Mouse (Mus musculus) ZHBTc4 (cell line): Measurements from ENCODE around the gene Gm20604.

Experiments used
- DNase-seq: peaks from one replicate; pipeline ENCODE4 v3.0.0-alpha.2; 2011; ENCODE audit warnings: low read depth, low spot score

The Gm20604 gene

DNA sequence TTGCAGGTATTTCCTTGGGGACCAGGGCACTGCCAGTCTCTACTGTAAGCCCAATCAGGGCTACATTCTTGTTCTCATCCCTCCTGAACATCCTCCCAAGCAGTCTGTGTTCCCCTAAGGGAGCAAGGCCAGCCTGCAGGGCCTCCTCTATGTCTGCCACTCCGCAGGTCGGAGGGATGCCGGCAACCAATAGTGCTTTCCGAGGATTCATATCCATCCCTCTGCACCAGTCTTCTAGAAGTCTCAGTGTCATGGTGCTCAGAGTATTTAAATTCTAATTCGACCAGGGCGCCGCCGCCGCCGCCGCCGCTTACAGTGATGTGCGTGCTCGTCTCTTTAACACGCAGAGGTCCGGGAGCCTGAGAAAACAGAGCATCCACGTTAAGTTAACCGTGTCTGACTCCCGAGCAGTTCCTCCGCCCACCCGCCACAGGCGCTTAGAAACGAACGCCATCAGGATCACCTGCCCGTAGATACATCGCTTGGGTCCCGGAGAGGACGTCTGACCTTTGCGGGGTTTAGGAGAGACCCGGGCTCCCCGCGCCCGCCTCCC, 15.4 kb downstream of the Gm20604 start:
- DNase-seq, result no peak

GRCm38 (mm10) chr12:102742056-102742455, 16.4 kb downstream of the Gm20604 start:
- no peak for DNase-seq

DNA sequence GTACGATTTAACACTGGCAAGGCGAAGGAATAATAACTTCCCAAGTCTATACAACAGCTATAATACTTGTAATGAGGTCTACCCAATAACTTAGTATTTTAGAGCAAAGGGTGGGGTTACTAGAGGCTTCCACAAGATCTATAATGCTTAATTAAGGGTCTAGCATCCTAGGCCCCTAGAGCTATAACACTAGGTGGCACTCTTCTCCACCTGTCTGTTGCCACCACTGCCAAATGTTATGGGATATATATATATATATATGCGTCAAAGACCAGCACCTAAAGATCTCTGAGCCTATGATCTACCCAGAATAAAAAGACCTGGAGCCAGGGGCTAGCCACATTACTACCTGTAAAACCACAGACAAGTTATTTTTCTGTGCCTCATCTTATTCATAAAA, 18.2 kb downstream of the Gm20604 start:
- DNase-seq, result no peak

DNA sequence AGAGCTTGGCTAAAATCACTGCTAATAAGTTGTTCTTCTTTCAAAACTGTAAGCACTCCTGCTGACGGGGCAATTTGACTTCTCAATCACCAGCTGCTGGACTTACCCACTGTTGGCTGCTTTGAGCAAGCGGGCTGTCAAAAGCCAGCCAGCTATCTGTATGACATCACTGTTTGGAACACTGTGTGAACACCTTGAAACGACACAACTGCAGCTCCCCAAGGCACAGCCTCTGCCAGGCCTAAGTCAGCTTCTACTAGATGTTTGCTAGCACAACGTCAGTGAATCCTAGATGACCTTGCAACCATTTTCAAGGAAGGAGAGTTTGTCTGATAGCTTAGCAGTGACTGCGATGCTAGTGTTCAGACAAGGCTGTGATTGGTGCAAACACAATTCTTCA, 19.4 kb downstream of the Gm20604 start:
- no peak for DNase-seq

GRCm38 (mm10) chr12:102733381-102733780, 25.1 kb downstream of the Gm20604 start:
- peak; percentile 93 for DNase-seq

- DNase-seq, result peak; percentile 69
These were observed 27.5 kb downstream of the Gm20604 start for GRCm38 (mm10) chr12:102730798-102731619.

GRCm38 (mm10) chr12:102729855-102730797, 28.3 kb downstream of the Gm20604 start:
- DNase-seq, result peak; percentile 99

DNA sequence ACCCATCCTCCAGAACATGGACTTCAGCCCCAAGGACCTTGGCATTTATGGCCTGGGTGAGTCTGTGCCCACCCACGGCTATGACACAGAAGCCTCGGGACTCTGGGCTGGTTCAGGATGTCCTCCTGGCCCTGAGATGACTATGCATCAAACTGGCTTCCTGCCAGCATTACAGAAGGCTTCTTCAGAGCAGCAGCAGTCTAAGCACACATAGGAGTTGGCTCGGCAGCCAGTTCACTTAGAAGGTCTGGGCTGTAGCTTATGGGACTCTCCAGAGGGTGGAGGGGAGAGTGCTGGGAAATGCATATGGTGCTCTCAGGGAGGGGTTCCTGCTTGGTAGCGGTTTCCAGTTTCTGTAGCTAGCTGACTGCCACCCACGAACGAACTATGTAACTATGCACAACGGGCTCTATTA, 32.7 kb downstream of the Gm20604 start:
- DNase-seq, result peak; percentile 61

DNA sequence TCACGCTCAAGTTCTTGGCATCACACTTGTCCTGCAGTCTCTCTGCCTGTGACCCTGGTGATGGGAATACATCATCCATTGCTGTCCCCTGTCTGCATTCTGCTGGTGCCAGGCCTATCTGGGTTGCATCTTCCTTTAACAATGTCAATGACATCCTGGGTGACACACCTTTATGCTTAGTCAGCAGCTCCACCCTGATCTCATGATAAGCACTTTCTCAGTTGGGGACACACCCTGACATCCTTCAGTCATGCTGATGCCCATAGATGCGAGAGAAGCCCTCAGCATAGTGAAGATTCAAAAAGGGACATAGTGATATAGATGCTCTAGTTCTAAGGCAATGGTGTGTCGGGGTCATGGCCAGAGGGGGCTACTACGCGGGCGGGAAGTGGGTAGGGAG, 33.3 kb downstream of the Gm20604 start:
- peak; percentile 66 for DNase-seq

- no peak for DNase-seq
These were observed 34.6 kb downstream of the Gm20604 start for GRCm38 (mm10) chr12:102723861-102724260.

GRCm38 (mm10) chr12:102722966-102723365, 35.5 kb downstream of the Gm20604 start:
- DNase-seq, result peak; percentile 57

DNA sequence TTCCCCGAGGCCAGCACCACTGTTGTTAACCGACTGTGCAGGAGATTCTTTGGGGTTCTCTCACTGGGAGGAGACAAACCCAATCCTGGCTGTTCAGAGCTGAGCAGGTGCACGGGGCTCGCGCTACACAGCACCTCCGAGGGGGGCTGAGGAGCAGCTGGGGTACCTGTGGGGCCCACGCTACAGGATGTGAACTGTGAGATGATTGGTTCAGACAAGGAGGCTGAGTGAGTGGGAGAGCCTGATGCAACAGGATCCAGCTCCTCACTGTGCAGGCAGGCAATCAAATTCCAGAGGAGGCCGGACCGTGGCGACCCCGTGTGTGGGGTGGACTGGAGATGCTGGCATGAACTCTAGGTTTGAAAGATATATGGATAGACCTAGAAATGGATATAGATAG, 36.0 kb downstream of the Gm20604 start:
- DNase-seq, result no peak

- DNase-seq, result peak; percentile 90
These were observed 38.7 kb downstream of the Gm20604 start for GRCm38 (mm10) chr12:102719552-102720315.

GRCm38 (mm10) chr12:102714654-102715395, 43.6 kb downstream of the Gm20604 start:
- DNase-seq, result peak; percentile 33

DNA sequence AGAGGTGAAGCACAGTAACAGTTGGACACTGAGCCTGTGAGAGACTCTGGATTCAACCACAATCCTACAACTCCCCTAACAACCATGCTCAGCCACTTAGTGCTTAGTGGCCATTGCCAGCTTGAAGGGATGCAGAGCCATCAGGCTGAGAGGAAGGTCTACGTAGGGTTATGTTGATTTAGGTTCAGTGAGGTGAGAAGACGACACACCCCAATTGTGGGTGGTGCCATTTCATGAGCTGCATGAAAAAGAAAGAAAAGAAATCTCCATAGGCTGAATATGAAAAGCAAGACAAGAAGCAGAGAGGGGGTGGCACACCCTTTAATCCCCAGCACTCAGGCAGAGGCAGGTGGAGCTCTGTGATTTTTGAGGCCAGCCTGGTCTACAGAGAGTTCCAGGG, 44.4 kb downstream of the Gm20604 start:
- DNase-seq, result peak; percentile 92

- DNase-seq, result no peak
These were observed 45.2 kb downstream of the Gm20604 start for GRCm38 (mm10) chr12:102713153-102713865.

- DNase-seq, result no peak
These were observed 47.6 kb downstream of the Gm20604 start for GRCm38 (mm10) chr12:102710851-102711375.

DNA sequence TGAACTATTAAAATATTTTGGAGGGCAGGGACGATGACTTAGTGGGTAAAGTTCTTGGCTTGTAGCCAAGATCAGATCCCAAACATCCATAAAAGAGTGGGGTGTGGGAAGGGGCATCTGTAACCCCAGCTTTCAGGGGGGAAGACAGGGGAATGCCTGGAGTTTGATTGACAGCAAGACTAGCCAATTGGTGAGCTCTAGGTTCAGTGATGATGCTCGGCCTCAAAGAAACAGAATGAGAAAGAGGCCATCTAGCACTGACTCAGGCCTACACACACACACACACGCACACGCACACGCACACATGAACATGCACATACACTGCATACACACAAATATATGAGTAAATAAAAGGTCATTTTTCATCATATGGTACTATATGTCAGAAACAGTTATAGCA, 48.6 kb downstream of the Gm20604 start:
- DNase-seq, result peak; percentile 61

DNA sequence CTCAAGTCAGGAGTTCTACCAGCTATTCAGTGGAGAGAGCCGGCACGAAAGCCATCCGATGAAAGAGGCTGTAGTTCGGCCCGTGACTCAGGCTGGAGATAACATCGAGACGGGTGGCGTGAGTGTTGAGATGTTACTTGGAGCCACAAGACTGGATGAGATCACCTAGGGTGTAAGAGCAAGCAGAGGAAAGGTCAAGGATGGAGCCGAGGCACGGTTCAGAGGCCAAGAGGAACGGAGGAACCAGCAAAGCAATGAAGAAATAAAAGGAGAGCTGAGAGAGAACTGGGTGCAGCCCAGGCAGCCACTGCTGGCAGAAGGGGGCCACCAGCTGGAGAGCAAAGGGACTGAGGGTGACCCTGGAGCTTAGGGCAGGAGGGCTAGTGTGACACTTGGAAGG, 50.3 kb downstream of the Gm20604 start:
- DNase-seq, result no peak
